8 mouse cellular contexts compared by ENCODE assay signal in the genomic region with DNA sequence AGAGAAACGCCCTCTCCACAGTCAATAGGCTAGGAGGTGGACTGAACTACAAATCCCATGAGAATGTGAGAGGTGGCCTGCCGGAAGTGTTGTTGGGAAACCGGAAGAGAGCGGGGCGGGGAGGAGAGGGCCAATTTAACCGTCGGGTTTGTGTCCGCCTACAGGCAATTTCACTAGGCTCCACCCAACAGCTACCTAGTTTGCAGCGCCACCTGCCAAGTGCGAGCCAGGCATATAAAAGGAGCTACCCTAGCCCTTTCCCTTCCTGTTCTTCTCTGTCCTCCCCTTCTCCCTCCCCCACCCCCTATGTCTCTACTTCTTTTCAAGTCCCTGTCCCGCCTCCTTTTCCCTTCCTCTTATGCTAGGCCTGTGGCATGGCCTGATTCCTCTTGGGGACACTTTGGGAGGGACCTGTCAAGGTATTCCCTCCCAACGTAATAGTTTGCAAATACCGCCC. TPM values are rescaled to one million over a fixed set of nuclear protein-coding genes. Genes with fewer than 3 reads are reported as not detected.
DNase-seq lines count a peak whose midpoint lies in the region; ATAC-seq and TF ChIP-seq lines count a peak whose summit lies in the region.

No protein-coding gene starts in this region.

- H3K79me2 ChIP-seq in liver, adult 2 months (ENCODE audit: control insufficient read depth, insufficient read depth, low read length): no peaks in the 10 kb centered on the region
- H3K79me2 ChIP-seq in myocyte (ENCODE audit: control insufficient read depth, insufficient read depth): no peaks in the 10 kb centered on the region

- no peaks in the 10 kb centered on the region for H3K9me3 ChIP-seq in erythroblast, embryonic 14.5 days (ENCODE audit: control insufficient read depth, low read length)
- no peaks in the 10 kb centered on the region for H3K9me3 ChIP-seq in heart, embryonic 12.5 days (replicated peaks)
- no peaks in the 10 kb centered on the region for H3K9me3 ChIP-seq in kidney, postnatal 0 days (replicated peaks; ENCODE audit: low read length)
- H3K9me3 ChIP-seq in stomach, embryonic 15.5 days: no peaks in the 10 kb centered on the region

- H3ac ChIP-seq in myocyte (ENCODE audit: control insufficient read depth, insufficient read length): no peak overlapping the region

- 0 out of 2 replicates have a peak, but pooled peaks have one; percentile 6 for TF ChIP-seq CTCF in brain, embryonic 14.5 days (IDR thresholded peaks at IDR 0.05; ENCODE audit: borderline replicate concordance, extremely low read depth, insufficient read depth, insufficient read length)
- TF ChIP-seq CTCF in kidney, postnatal 0 days (IDR thresholded peaks at IDR 0.05; ENCODE audit: low read depth): peak; percentile 55
- peak; percentile 44 for TF ChIP-seq CTCF in liver, adult 2 months (IDR thresholded peaks at IDR 0.05; ENCODE audit: low read depth, low read length)

- H3K4me2 ChIP-seq in heart, embryonic 12.5 days: peak overlapping the region; percentile 72
- H3K4me2 ChIP-seq in kidney, postnatal 0 days (ENCODE audit: low read length): peak overlapping the region; percentile 49
- peak overlapping the region; percentile 56 for H3K4me2 ChIP-seq in myocyte (ENCODE audit: low read depth)
- peak overlapping the region; percentile 55 for H3K4me2 ChIP-seq in stomach, embryonic 15.5 days

- peak; percentile 85 for ATAC-seq in heart, embryonic 12.5 days (ENCODE audit: insufficient number of reproducible peaks, low FRiP score)
- ATAC-seq in kidney, postnatal 0 days (replicated peaks; ENCODE audit: low FRiP score, low read depth): peak; percentile 76
- ATAC-seq in stomach, embryonic 15.5 days (ENCODE audit: insufficient read depth, low FRiP score, low read depth): peak; percentile 86

- TF ChIP-seq POLR2A in brain, embryonic 14.5 days (IDR thresholded peaks at IDR 0.05; ENCODE audit: borderline replicate concordance, extremely low read depth, insufficient read depth, insufficient read length, poor library complexity, severe bottlenecking): no peak
- TF ChIP-seq POLR2A in liver, adult 2 months (IDR thresholded peaks at IDR 0.05; ENCODE audit: extremely low read depth, insufficient read depth, low read length): no peak
- TF ChIP-seq POLR2A in myocyte (IDR thresholded peaks at IDR 0.05; ENCODE audit: insufficient read length, low read depth): no peak

- no peaks in the 10 kb centered on the region for H3K27me3 ChIP-seq in erythroblast, embryonic 14.5 days (ENCODE audit: control insufficient read depth)
- H3K27me3 ChIP-seq in heart, embryonic 12.5 days (replicated peaks): no peaks in the 10 kb centered on the region
- no peaks in the 10 kb centered on the region for H3K27me3 ChIP-seq in kidney, postnatal 0 days (ENCODE audit: insufficient read depth, low read length)
- H3K27me3 ChIP-seq in liver, adult 2 months (ENCODE audit: control insufficient read depth, insufficient read depth, low read length): no peaks in the 10 kb centered on the region
- H3K27me3 ChIP-seq in myocyte (ENCODE audit: control insufficient read depth, insufficient read depth, insufficient read length): peaks cover 8% of the 10 kb centered on the region
- H3K27me3 ChIP-seq in stomach, embryonic 15.5 days (replicated peaks): no peaks in the 10 kb centered on the region

- DNase-seq in CD4-positive helper T cell, adult 2 months (ENCODE audit: low read depth, low spot score): peak; percentile 89
- peak; percentile 95 for DNase-seq in brain, embryonic 14.5 days (ENCODE audit: low read depth)
- DNase-seq in kidney, postnatal 0 days (ENCODE audit: low spot score): peak; percentile 95
- DNase-seq in liver, adult 2 months (ENCODE audit: extremely low read depth, low read depth, low spot score): peak; percentile 98

- 10% methylated on average over 13 of the region's 13 CpGs for WGBS in heart, embryonic 12.5 days
- 9% methylated on average over 13 of the region's 13 CpGs for WGBS in kidney, postnatal 0 days
- 1% methylated on average over 13 of the region's 13 CpGs for WGBS in liver, adult 2 months
- 7% methylated on average over 13 of the region's 13 CpGs for WGBS in stomach, embryonic 15.5 days

- peak overlapping the region; percentile 49 for H3K4me3 ChIP-seq in erythroblast, embryonic 14.5 days (replicated peaks)
- peak overlapping the region; percentile 52 for H3K4me3 ChIP-seq in heart, embryonic 12.5 days
- H3K4me3 ChIP-seq in kidney, postnatal 0 days (replicated peaks; ENCODE audit: low read depth, low read length): peak overlapping the region; percentile 26
- H3K4me3 ChIP-seq in liver, adult 2 months (ENCODE audit: insufficient read depth, low read depth, low read length): peak overlapping the region; percentile 40; the same call in 1 of the 2 replicates
- H3K4me3 ChIP-seq in myocyte: no peak overlapping the region
- H3K4me3 ChIP-seq in stomach, embryonic 15.5 days (replicated peaks): peak overlapping the region; percentile 47

- peaks cover 6% of the 10 kb centered on the region for H3K4me1 ChIP-seq in erythroblast, embryonic 14.5 days (ENCODE audit: control insufficient read depth)
- 0 out of 2 replicates have a peak, but pooled peaks cover 7% of the 10 kb centered on the region for H3K4me1 ChIP-seq in heart, embryonic 12.5 days (replicated peaks)
- H3K4me1 ChIP-seq in kidney, postnatal 0 days (replicated peaks; ENCODE audit: insufficient read depth, low read length): no peaks in the 10 kb centered on the region
- peaks cover 19% of the 10 kb centered on the region for H3K4me1 ChIP-seq in liver, adult 2 months (ENCODE audit: control insufficient read depth, insufficient read depth, low read length)
- 0 out of 2 replicates have a peak, but pooled peaks cover 6% of the 10 kb centered on the region for H3K4me1 ChIP-seq in stomach, embryonic 15.5 days

- H3K36me3 ChIP-seq in erythroblast, embryonic 14.5 days (ENCODE audit: control insufficient read depth): no peaks in the 10 kb centered on the region
- no peaks in the 10 kb centered on the region for H3K36me3 ChIP-seq in heart, embryonic 12.5 days
- no peaks in the 10 kb centered on the region for H3K36me3 ChIP-seq in kidney, postnatal 0 days (ENCODE audit: insufficient read depth, low read length)
- H3K36me3 ChIP-seq in liver, adult 2 months (ENCODE audit: control insufficient read depth, insufficient read depth, low read length): no peaks in the 10 kb centered on the region
- no peaks in the 10 kb centered on the region for H3K36me3 ChIP-seq in myocyte (ENCODE audit: control insufficient read depth, insufficient read depth)
- H3K36me3 ChIP-seq in stomach, embryonic 15.5 days: no peaks in the 10 kb centered on the region

- peak overlapping the region; percentile 40; the same call in 1 of the 2 replicates for H3K27ac ChIP-seq in heart, embryonic 12.5 days (ENCODE audit: poor library complexity, severe bottlenecking)
- H3K27ac ChIP-seq in kidney, postnatal 0 days: no peak overlapping the region; the same call in 1 of the 2 replicates
- peak overlapping the region; percentile 94 for H3K27ac ChIP-seq in liver, adult 2 months (replicated peaks; ENCODE audit: insufficient read depth, low read depth, low read length)
- peak overlapping the region; percentile 63 for H3K27ac ChIP-seq in stomach, embryonic 15.5 days

- H3K9ac ChIP-seq in heart, embryonic 12.5 days: 0 out of 2 replicates have a peak overlapping the region, but pooled peaks have one; percentile 31
- H3K9ac ChIP-seq in kidney, postnatal 0 days (ENCODE audit: low read depth, low read length): no peak overlapping the region
- H3K9ac ChIP-seq in liver, adult 2 months (ENCODE audit: low read depth, low read length): peak overlapping the region; percentile 78
- no peak overlapping the region for H3K9ac ChIP-seq in stomach, embryonic 15.5 days

TF ChIP-seq in myocyte, 11 proteins besides CTCF, POLR2A, EP300 and RAD21 (continues in another document):
- no peak for TF ChIP-seq MAX (IDR thresholded peaks at IDR 0.05; ENCODE audit: low read depth)

RNA-seq across cellular contexts. Expression of gene Rtp3, which starts 4.4 kb away (rescaled TPM):
- 0.11 and 0.12 TPM in 2 replicates for polyA plus RNA-seq in brain, embryonic 14.5 days (2012; rRNA removed)
- 0.02 TPM in 1 of 2 replicates, not detected in the other for polyA plus RNA-seq in erythroblast, embryonic 14.5 days (2012)
- 0.09 TPM in 1 of 2 replicates, not detected in the other for polyA plus RNA-seq in heart, embryonic 12.5 days (2016; fragmentation: Nextera tagmentation; extraction: Ambion mirVana)
- polyA plus RNA-seq in kidney, postnatal 0 days (2015; fragmentation: Nextera tagmentation; extraction: Ambion mirVana): 0.56 and 0.89 TPM in 2 replicates
- total RNA-seq in liver, adult 2 months (2014; rRNA removed): 14.5 and 19.8 TPM in 2 replicates
- polyA plus RNA-seq in liver, adult 2 months (2012; rRNA removed): 57.5 and 61.0 TPM in 2 replicates
- not detected for polyA plus RNA-seq in myocyte (2012; fragmentation: generic; extraction: Trizol)
- 0.45 and 1.1 TPM in 2 replicates for polyA plus RNA-seq in stomach, embryonic 15.5 days (2015; fragmentation: Nextera tagmentation; extraction: Ambion mirVana)

RNA-seq across cellular contexts. Expression of gene Ltf, which starts 24.3 kb away (rescaled TPM):
- 0.53 and 0.68 TPM in 2 replicates for polyA plus RNA-seq in brain, embryonic 14.5 days (2012; rRNA removed)
- polyA plus RNA-seq in erythroblast, embryonic 14.5 days (2012): not detected in 2 replicates
- 0.72 and 1.3 TPM in 2 replicates for polyA plus RNA-seq in heart, embryonic 12.5 days (2016; fragmentation: Nextera tagmentation; extraction: Ambion mirVana)
- 2.2 and 2.5 TPM in 2 replicates for polyA plus RNA-seq in kidney, postnatal 0 days (2015; fragmentation: Nextera tagmentation; extraction: Ambion mirVana)
- 0.37 and 0.47 TPM in 2 replicates for total RNA-seq in liver, adult 2 months (2014; rRNA removed)
- 0.12 and 0.51 TPM in 2 replicates for polyA plus RNA-seq in liver, adult 2 months (2012; rRNA removed)
- not detected for polyA plus RNA-seq in myocyte (2012; fragmentation: generic; extraction: Trizol)
- 22.6 and 32.0 TPM in 2 replicates for polyA plus RNA-seq in stomach, embryonic 15.5 days (2015; fragmentation: Nextera tagmentation; extraction: Ambion mirVana)

RNA-seq across cellular contexts. Expression of gene Lrrc2, which starts 43.4 kb away (rescaled TPM):
- polyA plus RNA-seq in brain, embryonic 14.5 days (2012; rRNA removed): 0.09 and 0.26 TPM in 2 replicates
- not detected in 2 replicates for polyA plus RNA-seq in erythroblast, embryonic 14.5 days (2012)
- polyA plus RNA-seq in heart, embryonic 12.5 days (2016; fragmentation: Nextera tagmentation; extraction: Ambion mirVana): 1.3 and 1.5 TPM in 2 replicates
- 0.33 and 0.51 TPM in 2 replicates for polyA plus RNA-seq in kidney, postnatal 0 days (2015; fragmentation: Nextera tagmentation; extraction: Ambion mirVana)
- 0.46 TPM in 1 of 2 replicates, not detected in the other for total RNA-seq in liver, adult 2 months (2014; rRNA removed)
- polyA plus RNA-seq in liver, adult 2 months (2012; rRNA removed): not detected in 2 replicates
- 0.49 TPM for polyA plus RNA-seq in myocyte (2012; fragmentation: generic; extraction: Trizol)
- polyA plus RNA-seq in stomach, embryonic 15.5 days (2015; fragmentation: Nextera tagmentation; extraction: Ambion mirVana): 0.18 TPM in 1 of 2 replicates, not detected in the other

RNA-seq across cellular contexts. Expression of gene Tdgf1, which starts 48.8 kb away (rescaled TPM):
- polyA plus RNA-seq in brain, embryonic 14.5 days (2012; rRNA removed): 0.25 TPM in 1 of 2 replicates, not detected in the other
- not detected in 2 replicates for polyA plus RNA-seq in erythroblast, embryonic 14.5 days (2012)
- not detected in 2 replicates for polyA plus RNA-seq in heart, embryonic 12.5 days (2016; fragmentation: Nextera tagmentation; extraction: Ambion mirVana)
- not detected in 2 replicates for polyA plus RNA-seq in kidney, postnatal 0 days (2015; fragmentation: Nextera tagmentation; extraction: Ambion mirVana)
- not detected in 2 replicates for total RNA-seq in liver, adult 2 months (2014; rRNA removed)
- polyA plus RNA-seq in liver, adult 2 months (2012; rRNA removed): not detected in 2 replicates
- not detected for polyA plus RNA-seq in myocyte (2012; fragmentation: generic; extraction: Trizol)
- polyA plus RNA-seq in stomach, embryonic 15.5 days (2015; fragmentation: Nextera tagmentation; extraction: Ambion mirVana): not detected in 2 replicates

Comparison
In these comparisons a context has a peak if more than half of its experiments do, and no peak if none do; other contexts are left out.
1. H3K9ac ChIP-seq: peak in heart, embryonic 12.5 days (single experiment) and liver, adult 2 months (single experiment); none in kidney, postnatal 0 days (single experiment) and stomach, embryonic 15.5 days (single experiment).
2. RNA of gene Rtp3, which starts 4.4 kb away (polyA plus RNA-seq): 57.5 to 61.0 TPM in liver, adult 2 months; 0.45 to 1.1 TPM in stomach, embryonic 15.5 days, 0.56 to 0.89 TPM in kidney, postnatal 0 days, 0.11 to 0.12 TPM in brain, embryonic 14.5 days, 0.09 TPM in heart, embryonic 12.5 days, 0.02 TPM in erythroblast, embryonic 14.5 days and not detected in myocyte (single experiment); every median in the first group is over 10 times any median in the second.
3. Peak in every context shown above with its lines, with median percentiles within 50 percentile points of each other: DNase-seq, CTCF ChIP-seq, ATAC-seq and H3K4me2 ChIP-seq.